Mouse (Mus musculus): ENCODE measurements around the gene Jak3. TPM values are rescaled to one million over a fixed set of nuclear protein-coding genes. Genes with fewer than 3 reads are reported as not detected.

Jak3 gene
- polyA plus RNA-seq (2012; rRNA removed), result 56.6 and 72.7 TPM in 2 replicates

- TF ChIP-seq POLR2A (IDR thresholded peaks at IDR 0.05; ENCODE audit: borderline replicate concordance, extremely low read depth, low read depth, low read length) (peak; percentile 25; the same call in 1 of the 2 replicates), CTCF (IDR thresholded peaks at IDR 0.05; ENCODE audit: insufficient read depth, low read length) (no peak)
- WGBS, result 3% methylated on average over 40 of the region's 40 CpGs
- peaks cover 7% of the 10 kb centered on the region for H3K4me1 ChIP-seq (ENCODE audit: control insufficient read depth, insufficient read depth, low read length)
Observed at GRCm38 (mm10) chr8:71676020-71676741, at the start of gene Jak3. TSS of gene Jak3 (plus strand) at chr8:71676296.

DNA sequence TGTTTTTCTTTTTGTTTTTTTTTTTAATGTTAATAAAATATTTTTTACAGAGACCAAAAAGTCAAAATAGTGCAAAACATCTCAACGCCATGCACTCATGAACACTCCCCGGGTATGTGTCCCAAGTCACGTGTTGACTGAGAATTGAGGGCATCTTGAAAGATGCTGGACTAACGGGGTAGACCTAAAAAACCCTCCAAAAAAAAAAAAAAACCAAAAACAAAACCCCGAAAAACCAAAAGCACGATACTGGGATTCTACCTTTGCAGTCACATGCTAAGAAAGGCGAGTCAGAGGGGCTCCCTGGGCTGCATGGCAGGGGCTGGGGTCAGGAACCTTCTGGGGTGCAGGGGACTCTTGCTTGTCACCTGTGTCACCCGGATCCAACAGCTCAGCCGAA, 49.3 kb upstream of the Jak3 start:
- no peak for DNase-seq
- WGBS, result 84% methylated on average over 9 of the region's 9 CpGs
- H3K4me3 ChIP-seq (replicated peaks; ENCODE audit: extremely low read depth, low read depth, low read length), result no peak overlapping the region
- TF ChIP-seq CTCF (IDR thresholded peaks at IDR 0.05; ENCODE audit: insufficient read depth, low read length) (no peak), POLR2A (IDR thresholded peaks at IDR 0.05; ENCODE audit: borderline replicate concordance, extremely low read depth, low read depth, low read length) (no peak)
- H3K4me1 ChIP-seq (ENCODE audit: control insufficient read depth, insufficient read depth, low read length), result peaks cover 14% of the 10 kb centered on the region

More at GRCm38 (mm10) chr8:71676020-71676741, at the start of gene Jak3:
- peak; percentile 65 for DNase-seq
- H3K4me3 ChIP-seq (replicated peaks; ENCODE audit: extremely low read depth, low read depth, low read length), result peak within 1 kb of the TSS; percentile 96

DNA sequence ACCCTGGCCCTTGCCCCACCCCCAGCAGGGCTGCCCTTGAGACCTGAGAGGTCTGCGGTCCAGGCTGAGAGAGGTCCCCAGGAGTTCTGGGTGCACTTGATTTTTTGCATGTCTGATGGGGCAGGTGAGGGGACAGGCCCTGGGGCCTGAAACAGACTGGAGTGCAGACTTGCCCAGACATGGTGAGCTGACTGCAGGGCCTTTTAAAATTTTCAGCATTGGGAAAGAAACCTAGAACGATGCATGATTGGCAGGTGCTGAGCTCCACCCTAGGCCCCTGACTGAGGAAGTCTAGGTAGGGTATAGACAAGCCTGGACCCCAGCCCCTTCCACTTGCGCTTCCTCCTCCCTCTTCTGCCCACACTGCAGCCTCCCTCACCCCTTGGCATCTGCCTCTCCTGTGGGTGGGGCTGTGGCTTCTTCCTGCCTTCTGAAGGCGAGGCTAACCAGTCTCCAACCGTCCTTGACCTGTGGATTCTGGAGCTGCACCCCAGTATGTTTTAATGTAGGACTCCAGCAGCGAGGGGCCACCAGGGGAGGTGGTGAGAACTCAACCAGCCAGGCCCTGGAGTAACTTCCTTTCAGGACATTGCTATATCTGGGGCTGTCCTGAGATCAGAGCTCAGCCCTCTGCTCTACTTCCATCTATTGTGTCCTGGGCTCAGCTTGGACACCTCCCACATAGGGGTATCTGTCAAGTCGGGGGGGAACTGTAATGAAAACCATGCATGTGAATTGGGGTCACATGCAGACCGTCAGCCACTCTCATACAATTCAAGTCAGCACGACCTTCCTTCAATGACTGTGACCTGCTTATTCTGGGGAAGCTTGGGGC, 48.6 kb upstream of the Jak3 start:
- TF ChIP-seq CTCF (IDR thresholded peaks at IDR 0.05; ENCODE audit: insufficient read depth, low read length), result no peak
- 0 out of 2 replicates have a peak, but pooled peaks have one; percentile 13 for TF ChIP-seq POLR2A (IDR thresholded peaks at IDR 0.05; ENCODE audit: borderline replicate concordance, extremely low read depth, low read depth, low read length)
- Histone ChIP-seq H3K4me3 (replicated peaks; ENCODE audit: extremely low read depth, low read depth, low read length) (no peak overlapping the region), H3K4me1 (ENCODE audit: control insufficient read depth, insufficient read depth, low read length) (peaks cover 14% of the 10 kb centered on the region)
- no peak for DNase-seq
- 31% methylated on average over 9 of the region's 9 CpGs for WGBS

- no peak for TF ChIP-seq POLR2A (IDR thresholded peaks at IDR 0.05; ENCODE audit: borderline replicate concordance, extremely low read depth, low read depth, low read length)
- TF ChIP-seq CTCF (IDR thresholded peaks at IDR 0.05; ENCODE audit: insufficient read depth, low read length), result no peak
- DNase-seq, result no peak
- peaks cover 14% of the 10 kb centered on the region for H3K4me1 ChIP-seq (ENCODE audit: control insufficient read depth, insufficient read depth, low read length)
- WGBS, result 5% methylated on average over 16 of the region's 16 CpGs
- H3K4me3 ChIP-seq (replicated peaks; ENCODE audit: extremely low read depth, low read depth, low read length), result peak overlapping the region; percentile 51
Observed at GRCm38 (mm10) chr8:71628396-71629095, 47.5 kb upstream of the Jak3 start.

- TF ChIP-seq POLR2A (IDR thresholded peaks at IDR 0.05; ENCODE audit: borderline replicate concordance, extremely low read depth, low read depth, low read length), result peak; percentile 51; the same call in 1 of the 2 replicates
- no peak for TF ChIP-seq CTCF (IDR thresholded peaks at IDR 0.05; ENCODE audit: insufficient read depth, low read length)
- peaks cover 14% of the 10 kb centered on the region for H3K4me1 ChIP-seq (ENCODE audit: control insufficient read depth, insufficient read depth, low read length)
- H3K4me3 ChIP-seq (replicated peaks; ENCODE audit: extremely low read depth, low read depth, low read length), result peak overlapping the region; percentile 51
- under 1% methylated on average over 53 of the region's 55 CpGs for WGBS
- DNase-seq, result peak; percentile 94
Observed at GRCm38 (mm10) chr8:71629096-71629697, 46.9 kb upstream of the Jak3 start.

- DNase-seq, result peak; percentile 41
- peak overlapping the region; percentile 36 for H3K4me3 ChIP-seq (replicated peaks; ENCODE audit: extremely low read depth, low read depth, low read length)
- no peak for TF ChIP-seq POLR2A (IDR thresholded peaks at IDR 0.05; ENCODE audit: borderline replicate concordance, extremely low read depth, low read depth, low read length)
- TF ChIP-seq CTCF (IDR thresholded peaks at IDR 0.05; ENCODE audit: insufficient read depth, low read length), result no peak
- WGBS, result 4% methylated on average over 25 of the region's 25 CpGs
- peaks cover 14% of the 10 kb centered on the region for H3K4me1 ChIP-seq (ENCODE audit: control insufficient read depth, insufficient read depth, low read length)
Observed at GRCm38 (mm10) chr8:71629781-71630212, 46.3 kb upstream of the Jak3 start.

GRCm38 (mm10) chr8:71630761-71631160, 45.3 kb upstream of the Jak3 start:
- TF ChIP-seq POLR2A (IDR thresholded peaks at IDR 0.05; ENCODE audit: borderline replicate concordance, extremely low read depth, low read depth, low read length) (no peak), CTCF (IDR thresholded peaks at IDR 0.05; ENCODE audit: insufficient read depth, low read length) (no peak)
- DNase-seq, result no peak
- 82% methylated on average over 6 of the region's 6 CpGs for WGBS
- peaks cover 14% of the 10 kb centered on the region for H3K4me1 ChIP-seq (ENCODE audit: control insufficient read depth, insufficient read depth, low read length)
- no peak overlapping the region for H3K4me3 ChIP-seq (replicated peaks; ENCODE audit: extremely low read depth, low read depth, low read length)

- Histone ChIP-seq H3K4me1 (ENCODE audit: control insufficient read depth, insufficient read depth, low read length) (peaks cover 14% of the 10 kb centered on the region), H3K4me3 (replicated peaks; ENCODE audit: extremely low read depth, low read depth, low read length) (no peak overlapping the region)
- TF ChIP-seq CTCF (IDR thresholded peaks at IDR 0.05; ENCODE audit: insufficient read depth, low read length), result no peak
- no peak for TF ChIP-seq POLR2A (IDR thresholded peaks at IDR 0.05; ENCODE audit: borderline replicate concordance, extremely low read depth, low read depth, low read length)
- DNase-seq, result no peak
- WGBS, result 53% methylated on average over 2 of the region's 2 CpGs
Observed at GRCm38 (mm10) chr8:71631897-71632296, 44.2 kb upstream of the Jak3 start.

Data from lung, adult 2 months (tissue).